Mouse (Mus musculus): ENCODE measurements at regions not wholly inside any gene's neighbourhood (a gene's known extent, or its start where the extent isn't known, plus 50 kb on each side); places are given as distances from the start of the nearest gene placed in this dataset.

DNA sequence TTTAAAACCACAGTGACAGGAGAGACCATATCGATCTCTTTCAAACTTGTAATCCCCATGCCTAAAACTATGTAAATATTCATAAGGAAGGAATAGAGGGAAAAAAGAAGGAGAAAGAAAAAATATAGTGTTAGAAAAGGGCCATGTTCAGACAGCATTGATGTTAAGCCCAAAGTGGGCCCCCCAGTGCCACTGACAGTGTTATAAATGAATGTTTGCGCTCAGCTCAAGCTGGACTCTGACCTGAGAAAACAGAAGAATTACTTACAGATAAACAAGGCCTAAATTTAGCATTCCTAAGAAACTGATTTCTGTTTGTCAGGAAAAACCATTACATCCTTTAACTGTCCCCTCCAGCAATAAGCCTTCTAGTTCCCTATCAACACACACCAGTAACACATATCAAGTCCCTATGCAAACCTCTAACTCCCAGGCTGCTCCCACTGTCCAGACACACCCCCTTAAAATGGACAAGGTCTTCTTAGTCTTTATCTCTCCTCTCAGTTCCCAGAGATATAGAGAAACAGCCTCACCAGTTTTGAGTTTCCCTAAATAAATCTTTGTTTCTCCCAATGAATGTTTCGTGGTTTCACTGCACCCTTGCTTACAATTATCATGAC is 350.4 kb upstream of the Rag2 start:
- Histone ChIP-seq H3K27me3 (ENCODE audit: insufficient read depth, low read length) (no peaks in the 10 kb centered on the region), H3K4me3 (ENCODE audit: low read depth, low read length) (no peak overlapping the region), H3K36me3 (replicated peaks; ENCODE audit: insufficient read depth, low read length) (no peaks in the 10 kb centered on the region), H3K9me3 (ENCODE audit: low read length) (no peaks in the 10 kb centered on the region), H3K9ac (replicated peaks) (no peak overlapping the region), H3K4me2 (ENCODE audit: low read depth, low read length) (no peak overlapping the region), H3K27ac (ENCODE audit: low read depth) (no peak overlapping the region), H3K4me1 (ENCODE audit: insufficient read depth) (no peaks in the 10 kb centered on the region)
- ATAC-seq (no peak), DNase-seq (no peak)
- WGBS (ENCODE audit: insufficient replicate concordance) = 50% methylated on average over 3 of the region's 3 CpGs
- no peak for TF ChIP-seq EP300 (IDR thresholded peaks at IDR 0.05; ENCODE audit: low read depth)
- TF ChIP-seq CTCF (IDR thresholded peaks at IDR 0.05; ENCODE audit: low read depth) = no peak

DNA sequence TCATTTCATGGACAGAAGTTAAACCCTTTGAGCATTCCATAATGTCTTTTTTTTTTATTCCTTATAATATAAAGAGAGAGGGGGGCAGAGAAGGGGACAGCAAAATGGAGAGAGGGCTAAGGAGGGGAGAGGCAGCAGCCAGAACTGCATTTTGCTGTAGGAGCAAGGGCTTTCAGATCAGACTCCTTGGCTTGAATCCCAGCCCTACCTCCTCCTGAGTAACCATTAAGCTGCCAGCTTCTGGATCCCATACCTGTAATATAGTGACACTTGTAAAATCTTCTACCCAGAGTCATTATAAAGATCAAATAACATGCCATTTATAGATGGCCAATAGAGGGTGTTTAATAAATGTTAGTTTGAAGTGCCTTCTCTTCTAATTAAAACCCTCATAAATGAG is 339.6 kb upstream of the Rag2 start:
- no peak for DNase-seq
- TF ChIP-seq EP300 (IDR thresholded peaks at IDR 0.05; ENCODE audit: low read depth) = no peak
- no peak for TF ChIP-seq CTCF (IDR thresholded peaks at IDR 0.05; ENCODE audit: low read depth)
- Histone ChIP-seq H3K36me3 (replicated peaks; ENCODE audit: insufficient read depth, low read length) (no peaks in the 10 kb centered on the region), H3K4me3 (ENCODE audit: low read depth, low read length) (no peak overlapping the region), H3K4me2 (ENCODE audit: low read depth, low read length) (no peak overlapping the region), H3K27ac (ENCODE audit: low read depth) (no peak overlapping the region), H3K9ac (replicated peaks) (no peak overlapping the region), H3K4me1 (ENCODE audit: insufficient read depth) (no peaks in the 10 kb centered on the region), H3K27me3 (ENCODE audit: insufficient read depth, low read length) (no peaks in the 10 kb centered on the region), H3K9me3 (ENCODE audit: low read length) (no peaks in the 10 kb centered on the region)
- no peak for ATAC-seq

DNA sequence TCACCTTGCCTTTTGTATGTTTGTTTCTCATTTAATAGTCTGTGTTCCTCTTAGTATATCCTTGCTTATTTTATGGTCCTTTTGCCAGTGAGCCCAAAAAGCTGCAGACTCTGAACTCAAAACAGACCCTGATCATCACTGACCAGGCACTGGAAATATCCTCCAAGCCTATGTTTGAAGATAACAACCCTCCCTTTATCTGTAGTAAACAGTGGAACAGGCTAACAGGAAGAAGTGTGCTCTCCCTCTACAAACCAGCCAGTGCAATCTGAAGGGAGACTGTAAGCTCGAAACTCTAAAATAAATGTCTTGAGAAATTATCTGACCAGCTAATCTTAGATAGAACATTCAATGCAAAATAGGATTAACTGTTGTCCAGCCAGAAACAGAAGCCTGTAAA is 336.4 kb upstream of the Rag2 start:
- Histone ChIP-seq H3K27me3 (ENCODE audit: insufficient read depth, low read length) (no peaks in the 10 kb centered on the region), H3K9me3 (ENCODE audit: low read length) (no peaks in the 10 kb centered on the region), H3K27ac (ENCODE audit: low read depth) (no peak overlapping the region), H3K4me3 (ENCODE audit: low read depth, low read length) (no peak overlapping the region), H3K4me2 (ENCODE audit: low read depth, low read length) (no peak overlapping the region), H3K9ac (replicated peaks) (no peak overlapping the region), H3K36me3 (replicated peaks; ENCODE audit: insufficient read depth, low read length) (no peaks in the 10 kb centered on the region), H3K4me1 (ENCODE audit: insufficient read depth) (no peaks in the 10 kb centered on the region)
- DNase-seq (no peak), ATAC-seq (peak; percentile 56)
- TF ChIP-seq CTCF (IDR thresholded peaks at IDR 0.05; ENCODE audit: low read depth) = no peak
- TF ChIP-seq EP300 (IDR thresholded peaks at IDR 0.05; ENCODE audit: low read depth) = peak; percentile 44; the same call in 1 of the 2 replicates
- WGBS (ENCODE audit: insufficient replicate concordance) = 21% methylated on average over 1 of the region's 1 CpGs

DNA sequence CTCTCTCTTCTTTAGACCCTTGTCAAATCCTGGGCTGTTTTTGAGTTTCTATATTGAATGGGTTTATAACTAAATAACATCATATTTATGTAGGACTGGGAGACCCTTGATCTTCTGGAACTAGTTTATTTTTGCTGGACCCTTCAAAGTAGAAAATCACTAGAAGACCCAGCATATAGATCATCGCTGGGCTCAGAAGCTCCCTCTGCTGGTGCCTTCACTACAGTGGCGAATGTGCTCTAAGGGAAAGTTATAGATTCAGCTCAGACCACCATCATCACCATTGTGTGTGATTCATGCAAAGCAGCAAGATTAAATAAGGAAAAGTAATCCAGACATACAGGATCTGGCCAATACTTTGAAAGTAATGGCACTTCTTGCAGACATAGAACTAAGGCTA is 335.4 kb upstream of the Rag2 start:
- H3K9me3 ChIP-seq (ENCODE audit: low read length) = no peaks in the 10 kb centered on the region
- ATAC-seq (no peak), DNase-seq (no peak)
- 45% methylated on average over 2 of the region's 2 CpGs for WGBS (ENCODE audit: insufficient replicate concordance)
- no peak overlapping the region for H3K27ac ChIP-seq (ENCODE audit: low read depth)
- H3K27me3 ChIP-seq (ENCODE audit: insufficient read depth, low read length) = no peaks in the 10 kb centered on the region
- no peak for TF ChIP-seq EP300 (IDR thresholded peaks at IDR 0.05; ENCODE audit: low read depth)
- TF ChIP-seq CTCF (IDR thresholded peaks at IDR 0.05; ENCODE audit: low read depth) = peak; percentile 63
- no peaks in the 10 kb centered on the region for H3K4me1 ChIP-seq (ENCODE audit: insufficient read depth)
- no peaks in the 10 kb centered on the region for H3K36me3 ChIP-seq (replicated peaks; ENCODE audit: insufficient read depth, low read length)
- H3K4me3 ChIP-seq (ENCODE audit: low read depth, low read length) = no peak overlapping the region
- H3K9ac ChIP-seq (replicated peaks) = no peak overlapping the region
- H3K4me2 ChIP-seq (ENCODE audit: low read depth, low read length) = no peak overlapping the region

DNA sequence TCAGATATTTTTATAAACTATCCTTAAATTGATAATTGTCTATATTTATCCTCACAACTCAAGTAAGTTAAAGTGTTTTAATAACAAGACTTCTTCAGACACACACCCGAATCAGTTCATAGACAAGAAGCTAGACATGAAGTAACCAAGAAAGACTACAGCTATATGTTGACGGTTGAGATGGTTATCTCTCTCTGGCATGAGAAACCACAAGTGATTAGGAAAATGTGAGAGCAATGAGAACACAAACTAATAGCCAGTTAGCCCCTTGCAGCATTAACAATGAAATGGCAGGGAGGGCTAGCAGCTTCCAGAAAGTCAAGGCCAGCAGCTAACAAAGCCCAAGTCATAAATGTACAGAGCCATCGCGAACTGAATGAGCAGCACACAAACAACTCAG is 333.8 kb upstream of the Rag2 start:
- Histone ChIP-seq H3K4me2 (ENCODE audit: low read depth, low read length) (no peak overlapping the region), H3K27ac (ENCODE audit: low read depth) (no peak overlapping the region), H3K27me3 (ENCODE audit: insufficient read depth, low read length) (no peaks in the 10 kb centered on the region), H3K9ac (replicated peaks) (no peak overlapping the region), H3K9me3 (ENCODE audit: low read length) (no peaks in the 10 kb centered on the region), H3K4me3 (ENCODE audit: low read depth, low read length) (no peak overlapping the region), H3K36me3 (replicated peaks; ENCODE audit: insufficient read depth, low read length) (no peaks in the 10 kb centered on the region), H3K4me1 (ENCODE audit: insufficient read depth) (no peaks in the 10 kb centered on the region)
- no peak for TF ChIP-seq EP300 (IDR thresholded peaks at IDR 0.05; ENCODE audit: low read depth)
- no peak for TF ChIP-seq CTCF (IDR thresholded peaks at IDR 0.05; ENCODE audit: low read depth)
- 52% methylated on average over 4 of the region's 4 CpGs for WGBS (ENCODE audit: insufficient replicate concordance)
- DNase-seq = no peak
- no peak for ATAC-seq

DNA sequence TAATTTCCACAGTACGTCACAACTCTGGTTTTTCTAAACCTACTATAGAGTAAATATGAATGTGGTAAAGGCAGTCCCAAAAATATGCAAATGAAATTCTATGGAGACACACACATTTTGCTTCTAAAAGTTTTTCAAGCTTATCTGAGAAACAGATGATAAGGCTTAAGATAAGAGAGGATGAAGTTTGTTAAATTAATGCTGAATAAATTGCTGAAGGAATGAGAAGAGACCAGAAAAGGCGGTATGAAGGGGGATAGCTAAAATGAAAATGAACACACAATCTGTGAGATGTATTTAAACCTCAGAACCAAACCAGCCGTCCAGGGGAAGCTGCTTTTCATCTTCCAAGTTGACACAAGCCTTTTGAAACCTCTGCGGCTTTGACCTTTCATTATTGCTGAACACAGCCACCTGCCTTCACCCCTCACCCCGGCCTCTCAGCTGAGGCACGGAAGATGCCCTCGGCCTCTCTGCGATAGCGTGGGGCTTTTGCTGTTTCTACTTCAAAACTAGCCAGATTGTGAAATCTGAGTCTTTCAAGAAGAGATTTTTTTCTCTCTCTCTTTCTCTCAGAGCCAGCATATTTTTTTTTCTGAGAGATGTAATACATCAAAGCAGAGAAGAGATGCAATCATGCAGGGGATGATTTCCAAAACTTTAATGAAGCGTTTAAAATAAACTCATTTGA is 328.7 kb upstream of the Rag2 start:
- no peak overlapping the region for H3K4me2 ChIP-seq (ENCODE audit: low read depth, low read length)
- TF ChIP-seq EP300 (IDR thresholded peaks at IDR 0.05; ENCODE audit: low read depth) = no peak
- no peak for TF ChIP-seq CTCF (IDR thresholded peaks at IDR 0.05; ENCODE audit: low read depth)
- H3K9ac ChIP-seq (replicated peaks) = no peak overlapping the region
- ATAC-seq (no peak), DNase-seq (no peak)
- H3K9me3 ChIP-seq (ENCODE audit: low read length) = no peaks in the 10 kb centered on the region
- H3K4me1 ChIP-seq (ENCODE audit: insufficient read depth) = no peaks in the 10 kb centered on the region
- H3K27me3 ChIP-seq (ENCODE audit: insufficient read depth, low read length) = no peaks in the 10 kb centered on the region
- H3K4me3 ChIP-seq (ENCODE audit: low read depth, low read length) = no peak overlapping the region
- H3K36me3 ChIP-seq (replicated peaks; ENCODE audit: insufficient read depth, low read length) = no peaks in the 10 kb centered on the region
- no peak overlapping the region for H3K27ac ChIP-seq (ENCODE audit: low read depth)
- WGBS (ENCODE audit: insufficient replicate concordance) = 68% methylated on average over 10 of the region's 10 CpGs

Measured in liver, postnatal 0 days (tissue).